Mouse (Mus musculus) ES-Bruce4 (cell line): ENCODE measurements around the gene BC004004.

Source experiments
- CTCF ChIP-seq: IDR thresholded peaks from one replicate; pipeline ENCODE4 v1.8.1; 2011; ENCODE audit warnings: low read depth, low read length
- EP300 ChIP-seq: IDR thresholded peaks from 2 replicates; pipeline ENCODE4 v1.6.1; 2011; ENCODE audit warnings: low read depth, low read length; ENCODE audit not compliant: insufficient read depth

DNA sequence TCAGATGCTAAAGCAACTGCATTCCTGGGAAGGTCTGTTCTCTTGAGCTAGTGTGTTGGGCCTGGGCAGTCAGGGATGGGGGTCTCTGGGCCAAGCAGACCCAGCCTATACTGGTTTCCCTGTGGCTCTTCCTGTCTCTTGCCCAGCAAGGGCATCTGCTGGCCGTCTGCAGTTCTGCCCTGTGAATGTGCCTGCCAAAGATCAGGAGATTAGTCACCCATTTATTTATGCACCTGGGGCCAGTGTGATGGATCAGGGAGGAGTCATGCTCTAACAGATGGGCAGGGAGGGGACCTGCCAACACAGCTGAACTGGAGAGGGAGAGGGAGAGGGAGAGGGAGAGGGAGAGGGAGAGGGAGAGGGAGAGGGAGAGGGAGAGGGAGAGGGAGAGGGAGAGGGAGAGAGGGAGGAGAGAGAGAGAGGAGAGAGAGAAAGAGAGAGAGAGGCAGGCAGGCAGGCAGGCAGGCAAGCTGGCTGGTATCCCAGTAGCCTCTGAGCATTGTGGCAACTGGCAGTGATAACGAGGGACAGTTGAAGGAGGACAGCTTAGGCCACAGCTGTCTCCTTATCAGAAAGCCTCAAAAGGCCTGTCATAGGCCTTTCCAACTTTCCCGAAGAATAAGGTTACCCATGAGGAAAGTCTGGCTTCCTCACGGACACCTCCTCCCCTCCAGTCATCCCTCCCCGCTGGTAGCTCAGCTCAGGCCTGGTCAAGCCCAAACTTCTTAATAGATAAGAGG lies 62.3 kb downstream of the BC004004 start:
- TF ChIP-seq CTCF, result no peak
- TF ChIP-seq EP300, result no peak
